Mouse (Mus musculus) layer of hippocampus, adult 18-20 months (tissue): ENCODE data around the gene AI854703. TPM values are rescaled to one million over a fixed set of nuclear protein-coding genes. Genes with fewer than 3 reads are reported as not detected.

Experiments used
- DNase-seq, 2 experiments: peaks; one replicate each; pipeline ENCODE4 v3.0.0; 2022; ENCODE audit warnings: low spot score in 2 of 2
- total RNA-seq, 2 experiments: library from RNA; stranded (reverse); gene quantifications; 2 replicates each; pipeline ENCODE4 v1.2.3; 2021

AI854703 gene
- total RNA-seq, 2 experiments from 2014 or later: 13.4 to 13.6 TPM

GRCm38 (mm10) chr6:48648779-48649178 is 22.2 kb downstream of the AI854703 start:
- DNase-seq: no peak

DNA sequence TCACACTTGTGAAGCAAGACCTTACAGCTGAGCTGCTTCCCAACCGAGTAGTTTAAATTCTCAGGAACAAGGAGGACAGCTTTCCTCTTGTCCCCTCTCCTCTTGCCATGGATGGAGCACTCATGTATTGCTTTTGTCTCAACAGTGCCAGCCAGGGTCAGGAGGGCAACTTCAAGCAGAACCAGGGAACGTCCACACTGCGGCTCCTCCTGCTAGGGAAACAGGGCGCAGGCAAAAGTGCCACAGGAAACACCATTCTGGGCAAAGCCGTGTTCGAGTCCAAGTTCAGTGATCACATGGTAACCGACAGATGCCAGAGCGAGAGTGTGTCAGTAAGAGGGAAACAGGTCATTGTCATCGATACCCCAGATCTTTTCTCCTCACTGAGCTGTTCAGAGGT is 23.5 kb downstream of the AI854703 start:
- no peak for DNase-seq

DNA sequence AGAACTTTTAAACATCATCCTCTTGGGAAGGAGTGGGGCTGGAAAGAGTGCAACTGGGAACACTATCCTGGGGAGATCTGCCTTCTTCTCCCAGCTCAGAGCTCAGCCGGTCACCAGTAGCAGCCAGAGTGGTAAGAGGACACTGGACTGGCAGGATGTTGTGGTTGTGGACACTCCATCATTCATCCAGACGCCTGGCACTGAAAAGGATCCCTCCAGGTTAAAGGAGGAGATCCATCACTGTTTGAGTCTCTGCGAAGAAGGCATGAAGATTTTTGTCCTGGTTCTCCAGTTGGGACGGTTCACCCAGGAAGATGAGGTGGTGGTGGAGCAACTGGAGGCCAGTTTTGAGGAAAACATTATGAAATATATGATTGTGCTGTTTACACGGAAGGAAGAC is 32.2 kb downstream of the AI854703 start:
- no peak for DNase-seq

DNA sequence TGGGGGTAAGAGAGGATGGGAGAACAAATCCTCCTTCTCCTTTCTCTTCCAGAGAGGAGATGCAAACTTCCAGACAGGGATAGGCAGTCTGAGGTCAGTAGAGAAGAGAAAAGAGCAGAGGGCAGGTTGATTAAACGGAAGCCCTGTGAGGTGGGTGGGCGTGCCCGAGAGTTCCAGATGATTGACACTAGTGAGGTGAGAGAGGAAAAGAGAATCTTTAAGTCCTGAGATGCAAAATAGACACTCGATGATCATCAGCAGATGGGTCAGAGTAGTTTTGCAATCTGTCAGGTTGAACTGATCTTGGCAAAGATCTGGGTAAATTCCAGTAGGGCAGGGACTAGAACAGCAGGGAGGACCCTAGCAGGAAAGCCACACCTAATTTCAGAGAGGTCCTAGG is 38.2 kb downstream of the AI854703 start:
- no peak for DNase-seq

GRCm38 (mm10) chr6:48665471-48665870 is 38.9 kb downstream of the AI854703 start:
- no peak for DNase-seq

DNA sequence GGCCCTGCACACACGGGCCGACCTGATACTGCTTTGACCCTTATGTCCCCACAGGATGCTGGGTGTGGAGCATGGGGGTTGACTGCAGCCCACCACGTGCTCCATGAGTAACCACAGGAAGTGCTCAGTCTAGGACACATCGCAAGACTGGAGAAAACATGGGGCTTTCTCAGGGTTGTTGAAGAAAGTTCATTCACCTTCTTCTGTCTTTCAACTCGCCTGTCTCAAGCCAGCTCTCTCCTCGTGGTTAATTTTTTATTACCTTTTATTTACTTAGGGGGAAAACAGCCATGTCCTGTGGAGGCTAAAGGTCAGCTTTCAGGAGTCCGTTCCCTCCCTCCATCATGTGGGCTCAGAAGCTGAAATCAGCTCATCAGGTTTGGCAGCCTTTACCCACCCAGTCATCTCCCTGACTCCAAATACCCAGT is 39.6 kb downstream of the AI854703 start:
- no peak for DNase-seq

DNA sequence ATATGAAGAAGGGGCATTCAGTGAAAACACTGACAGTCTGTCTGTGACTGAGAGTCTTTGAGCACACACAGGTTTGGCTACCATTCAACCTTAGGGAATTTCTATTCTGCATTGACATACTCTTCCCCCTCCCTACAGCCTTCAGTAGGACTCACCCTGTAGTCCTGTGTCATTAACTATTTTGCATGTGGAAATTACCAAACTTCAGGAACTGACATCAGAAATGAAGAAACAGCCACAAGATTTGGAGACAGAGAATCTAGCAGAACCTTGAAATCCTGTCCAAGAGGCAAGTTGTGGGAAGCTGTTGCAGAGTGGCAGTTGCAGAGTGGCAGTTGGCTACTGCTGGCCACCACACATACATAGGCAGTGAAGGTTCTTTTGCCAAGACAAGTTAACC is 41.5 kb downstream of the AI854703 start:
- no peak for DNase-seq

DNA sequence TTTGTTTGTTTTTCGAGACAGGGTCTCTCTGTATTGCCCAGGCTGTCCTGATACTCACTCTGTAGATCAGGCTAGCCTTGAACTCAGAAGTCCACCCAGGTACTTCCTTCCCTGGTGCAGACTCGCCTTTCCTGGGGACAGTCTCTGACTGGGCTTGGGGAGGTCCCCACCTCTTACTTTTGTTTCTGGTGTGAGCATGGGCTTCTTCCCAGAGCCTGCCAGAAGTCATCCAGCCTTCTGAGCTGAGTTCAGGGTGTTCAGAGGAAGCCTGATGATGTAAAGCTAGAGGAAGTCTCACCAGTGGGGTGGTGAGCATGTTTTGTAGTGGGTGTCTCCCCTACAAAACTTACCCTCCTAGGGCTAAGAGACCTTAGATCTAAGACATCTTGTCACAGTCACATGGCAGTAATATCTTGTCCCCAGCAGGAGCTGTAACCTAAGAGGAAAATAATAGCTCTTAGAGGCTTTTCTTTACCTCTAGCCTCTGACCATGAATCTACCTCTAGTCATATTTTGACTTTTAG is 42.9 kb downstream of the AI854703 start:
- DNase-seq: no peak

DNA sequence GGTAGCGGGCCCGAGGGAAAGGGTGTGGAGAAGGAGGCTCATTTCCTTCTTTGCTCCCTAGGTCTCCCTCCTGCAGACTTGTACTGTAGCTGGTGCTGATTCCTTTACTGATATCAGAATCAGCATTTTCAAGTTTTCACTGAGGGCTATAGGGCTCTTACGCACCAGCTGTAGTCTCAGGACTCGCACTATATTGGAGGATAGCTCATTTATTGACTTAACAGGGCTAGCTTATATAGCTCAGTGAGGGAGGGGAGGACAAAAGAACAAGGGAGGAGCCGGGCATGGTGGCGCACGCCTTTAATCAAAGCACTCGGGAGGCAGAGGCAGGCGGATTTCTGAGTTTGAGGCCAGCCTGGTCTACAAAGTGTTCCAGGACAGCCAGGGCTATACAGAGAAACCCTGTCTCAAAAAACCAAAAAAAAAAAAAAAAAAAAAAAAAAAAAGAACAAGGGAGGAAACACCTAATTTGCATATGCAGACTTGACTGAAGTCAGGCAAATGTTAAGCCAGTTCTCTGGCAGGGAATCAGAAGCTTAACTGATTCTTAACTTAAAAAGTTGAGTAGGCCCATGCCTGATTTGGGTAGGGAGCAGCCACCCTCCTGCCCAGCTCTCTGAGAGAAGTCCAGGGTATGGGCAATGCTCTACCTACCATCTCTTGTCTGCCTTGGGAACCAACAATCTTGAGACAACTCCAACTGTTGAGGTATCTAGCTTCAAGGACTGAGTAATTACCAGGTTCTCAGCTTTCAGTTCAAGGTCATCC is 47.9 kb downstream of the AI854703 start:
- no peak for DNase-seq

GRCm38 (mm10) chr6:48675400-48675930 is 48.9 kb downstream of the AI854703 start:
- no peak for DNase-seq

- DNase-seq: no peak
Observed at GRCm38 (mm10) chr6:48675931-48676859, 49.6 kb downstream of the AI854703 start, which contains the start of gene Gimap9. Gene Gimap9, plus strand, starts transcription at chr6:48676129.

DNA sequence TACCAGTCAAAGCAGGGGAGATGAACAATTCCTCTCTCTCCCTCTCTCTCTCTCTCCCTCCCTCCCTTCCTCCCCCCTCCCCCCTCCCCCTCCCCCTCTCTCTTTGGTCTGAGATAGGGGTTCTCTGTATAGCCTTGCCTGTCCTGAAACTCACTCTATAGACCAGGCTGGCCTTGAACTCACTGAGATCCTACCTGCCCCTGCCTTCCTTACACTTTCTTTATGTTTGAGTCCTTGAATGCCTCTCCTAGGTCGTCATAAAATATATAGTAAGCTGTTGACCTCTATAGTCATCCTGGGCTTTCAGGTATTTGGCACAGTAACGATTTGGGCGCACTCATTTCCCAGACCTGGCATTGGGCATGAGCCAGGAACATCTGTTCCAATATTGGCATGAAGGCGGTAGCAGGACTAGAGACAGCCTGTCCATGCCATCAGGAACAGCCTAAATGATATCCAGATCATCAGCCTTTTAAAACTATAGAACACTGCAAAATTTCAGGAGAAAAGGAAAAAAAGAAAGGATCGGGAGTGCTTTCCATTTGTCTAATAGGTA is 50.4 kb downstream of the AI854703 start:
- DNase-seq: no peak

GRCm38 (mm10) chr6:48677492-48678345 is 51.2 kb downstream of the AI854703 start:
- no peak for DNase-seq

DNA sequence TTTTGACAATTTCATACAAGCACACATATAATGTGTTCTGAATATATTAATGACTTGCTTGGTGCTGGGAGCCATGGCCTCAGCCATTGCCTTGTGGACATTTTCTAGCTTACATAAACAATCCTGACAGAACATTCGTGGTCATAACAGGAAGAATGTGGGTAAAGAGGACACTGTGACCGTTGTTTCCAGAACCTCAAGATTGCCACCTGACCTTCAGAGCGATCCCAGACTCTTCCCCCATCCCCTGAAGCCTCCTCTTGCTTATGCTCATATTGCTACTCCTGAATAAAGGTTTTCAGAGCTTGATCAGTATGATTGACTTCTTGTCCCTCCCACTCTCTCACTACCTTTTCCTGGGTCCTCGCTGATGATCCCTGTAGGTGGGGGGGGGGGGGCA is 51.8 kb downstream of the AI854703 start:
- no peak for DNase-seq

DNA sequence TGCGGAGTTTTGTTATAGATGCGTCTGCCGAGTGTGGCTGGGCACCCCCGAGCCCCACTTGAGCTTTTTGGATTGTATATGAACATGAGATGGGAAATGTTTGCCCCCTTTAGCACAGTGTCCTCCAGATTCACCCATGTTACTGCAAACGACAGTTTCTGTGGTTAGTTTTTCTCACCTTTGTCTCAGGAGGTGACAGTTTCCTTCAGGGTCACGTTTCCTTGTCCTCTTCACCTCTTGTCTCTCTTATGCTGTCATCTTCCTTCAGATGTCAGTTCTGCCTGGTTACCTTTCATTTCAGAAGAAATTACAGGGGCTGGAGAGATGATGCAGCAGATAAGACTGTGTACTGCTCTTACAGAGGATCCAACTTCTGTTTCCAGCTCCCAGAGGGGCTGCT is 53.1 kb downstream of the AI854703 start:
- DNase-seq: no peak

- no peak for DNase-seq
Observed at GRCm38 (mm10) chr6:48680421-48680820, 53.9 kb downstream of the AI854703 start.

GRCm38 (mm10) chr6:48681472-48682090 is 55.0 kb downstream of the AI854703 start:
- DNase-seq: no peak

GRCm38 (mm10) chr6:48682271-48682670 is 55.7 kb downstream of the AI854703 start:
- DNase-seq: peak in 1 of 2 experiments; percentile 25
